Mouse (Mus musculus) gastrocnemius, postnatal 36 days (tissue): ENCODE data around the gene Map3k9. TPM values are rescaled to one million over a fixed set of nuclear protein-coding genes. Genes with fewer than 3 reads are reported as not detected.

Experiments used
- DNase-seq, 2 experiments: peaks; one replicate each; pipeline ENCODE4 v3.0.0; 2022
- intact Hi-C: fragments of 180-260 bp; cut with DNase I; formaldehyde crosslinking; loops from one replicate; pipeline ENCODE4 v1.15.1; 2025
- long read RNA-seq, 2 experiments: library from polyadenylated mRNA; stranded (forward); transcript quantifications; one replicate each; pipeline ENCODE4 v2.0.0; 2021
- total RNA-seq, 2 experiments: library from RNA; stranded (reverse); gene quantifications; 2 replicates each; pipeline ENCODE4 v1.2.3; 2021

The Map3k9 gene
- total RNA-seq = under 1 TPM; 0.07 to 0.10 TPM
- long read RNA-seq, experiment 1 = 0 reads
- long read RNA-seq, experiment 2 = 0 reads

DNA sequence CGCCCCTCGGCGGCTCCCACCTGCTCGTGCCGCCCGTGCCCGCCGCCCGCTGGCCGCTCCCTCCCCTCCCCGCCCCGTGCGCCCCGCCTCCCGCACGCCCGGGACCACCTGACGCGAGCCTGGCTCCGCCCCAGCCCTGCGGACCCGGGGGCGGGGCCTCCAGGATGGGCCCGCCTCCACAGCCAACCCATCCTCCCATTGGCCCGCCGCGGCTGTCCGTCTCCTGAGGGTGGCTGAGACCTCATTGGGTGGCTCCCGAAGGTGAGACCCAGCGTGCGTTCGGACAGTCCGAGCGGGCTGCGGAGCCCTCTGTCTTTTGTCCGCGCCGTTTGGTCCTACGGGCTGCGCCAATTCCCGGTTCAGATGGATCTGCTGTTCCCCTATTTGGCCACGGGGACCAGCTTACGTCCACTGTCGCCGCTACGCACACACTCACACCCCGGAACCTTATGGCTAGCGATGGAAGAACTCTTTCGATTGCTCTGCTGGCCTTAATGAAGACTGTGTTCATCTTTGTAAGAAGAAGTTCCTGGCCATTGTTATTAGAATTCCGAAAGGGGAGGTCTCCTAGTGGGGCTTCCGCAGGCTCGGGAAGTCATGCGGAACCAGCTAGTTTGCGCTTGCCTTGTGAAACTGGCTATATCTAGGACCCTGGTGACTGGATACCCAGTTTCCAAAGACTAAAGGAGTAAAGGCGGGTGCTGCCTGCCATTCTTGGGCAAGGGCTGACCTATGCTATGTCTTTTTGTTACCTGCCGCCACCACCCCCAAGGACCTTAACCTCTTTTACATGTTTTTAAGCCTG lies at the start of gene Map3k9:
Gene Map3k9 (minus strand): TSS at position 71 of the 805 bp plus-strand sequence.
- intact Hi-C loops = no loop called here
- DNase-seq = peak; percentile 77 to 78

- intact Hi-C loops = no loop called here
- DNase-seq = no peak
Measured at GRCm38 (mm10) chr12:81828355-81828754, 47.4 kb upstream of the Map3k9 start.

DNA sequence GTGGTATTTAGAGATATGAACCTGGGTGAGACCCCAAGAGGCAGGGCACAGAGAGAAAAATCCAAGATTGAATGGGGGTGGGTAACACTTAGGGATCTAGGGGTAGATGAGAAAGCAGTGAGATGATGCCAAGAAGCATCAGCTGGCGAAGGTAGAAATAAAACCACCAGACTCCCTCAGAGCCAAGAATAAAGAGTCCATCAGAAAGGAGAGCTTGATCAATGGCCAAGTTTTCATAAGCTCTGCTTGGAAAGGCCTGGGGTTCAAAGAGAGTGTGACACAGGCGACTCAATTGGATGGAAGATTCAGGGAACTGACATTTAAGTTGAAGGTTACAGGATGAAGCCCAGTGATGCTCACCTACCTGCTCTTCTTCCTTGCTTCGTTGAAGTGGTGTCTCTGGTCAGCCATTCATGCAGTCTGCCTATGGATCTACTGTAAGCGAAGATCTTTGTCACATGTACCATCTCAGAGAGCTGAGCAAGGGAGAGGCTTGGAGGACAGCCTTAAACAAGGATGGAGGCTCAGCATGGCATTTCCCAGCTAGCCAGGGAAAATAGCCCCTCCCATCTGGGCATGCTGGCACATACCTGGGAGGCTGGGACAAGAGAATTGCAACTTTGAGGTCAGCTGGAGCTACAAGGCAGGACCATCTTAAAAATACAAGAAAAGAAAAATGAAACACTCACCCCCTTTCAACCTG lies 42.0 kb upstream of the Map3k9 start:
- intact Hi-C loops = no loop called here
- DNase-seq = no peak

- DNase-seq = no peak
- intact Hi-C loops = no loop called here
Measured at GRCm38 (mm10) chr12:81822176-81822575, 41.2 kb upstream of the Map3k9 start.

GRCm38 (mm10) chr12:81820700-81821099 lies 39.7 kb upstream of the Map3k9 start:
- intact Hi-C loops = no loop called here
- no peak for DNase-seq

- DNase-seq = no peak
Measured at GRCm38 (mm10) chr12:81817126-81817505, 36.1 kb upstream of the Map3k9 start.

GRCm38 (mm10) chr12:81816330-81817125 lies 35.6 kb upstream of the Map3k9 start:
- no peak for DNase-seq
- intact Hi-C loops = no loop called here

More at GRCm38 (mm10) chr12:81817126-81817505, 36.1 kb upstream of the Map3k9 start:
- intact Hi-C loops = no loop called here

DNA sequence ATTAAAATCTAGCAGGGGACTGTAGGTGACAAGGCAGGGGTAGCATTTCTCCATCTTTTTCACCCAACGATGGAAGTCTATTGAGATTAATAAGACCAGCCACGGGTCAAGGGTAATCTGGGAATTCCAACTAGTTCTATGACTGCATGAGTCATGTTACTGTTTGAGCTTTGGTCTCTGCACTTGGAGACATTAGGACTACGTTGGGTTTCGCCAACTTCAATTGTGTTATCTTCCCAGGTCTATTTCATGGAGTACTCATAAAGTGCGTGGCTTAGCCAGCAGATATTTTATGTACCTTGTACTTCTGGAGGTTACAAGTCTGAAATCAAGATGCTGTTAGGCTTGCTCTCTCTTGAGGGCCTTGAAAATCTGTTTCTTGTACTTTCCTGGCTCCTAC lies 33.8 kb upstream of the Map3k9 start:
- intact Hi-C loops = no loop called here
- no peak for DNase-seq

- no peak for DNase-seq
- intact Hi-C loops = no loop called here
Measured at GRCm38 (mm10) chr12:81810417-81810816, 29.4 kb upstream of the Map3k9 start.

DNA sequence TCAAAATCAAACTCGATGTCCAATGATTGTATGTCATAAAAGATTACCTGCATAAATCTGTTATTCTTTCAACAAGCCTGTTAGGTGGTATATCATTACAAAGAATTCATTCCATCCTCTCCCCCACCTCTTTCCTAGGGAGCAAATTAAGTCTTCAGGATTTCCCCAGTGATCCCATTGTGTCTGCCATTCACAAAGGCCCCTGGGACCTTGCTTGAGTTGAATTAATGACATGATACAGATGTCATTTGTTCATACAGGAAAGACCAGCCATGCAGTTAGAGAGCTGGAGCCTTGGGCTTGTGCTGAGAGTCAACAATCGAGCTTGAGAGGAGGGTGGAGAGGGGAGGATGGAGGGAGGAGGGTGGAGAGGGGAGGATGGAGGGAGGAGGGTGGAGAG lies 27.6 kb upstream of the Map3k9 start:
- no peak for DNase-seq
- intact Hi-C loops = no loop called here

- DNase-seq = no peak
- intact Hi-C loops = no loop called here
Measured at GRCm38 (mm10) chr12:81807953-81808352, 27.0 kb upstream of the Map3k9 start.

- DNase-seq = no peak
- intact Hi-C loops = no loop called here
Measured at GRCm38 (mm10) chr12:81807529-81807837, 26.5 kb upstream of the Map3k9 start.

- intact Hi-C loops = no loop called here
- DNase-seq = no peak
Measured at GRCm38 (mm10) chr12:81806759-81807528, 26.0 kb upstream of the Map3k9 start.

- intact Hi-C loops = no loop called here
- DNase-seq = no peak
Measured at GRCm38 (mm10) chr12:81806114-81806513, 25.1 kb upstream of the Map3k9 start.

- intact Hi-C loops = no loop called here
- no peak for DNase-seq
Measured at GRCm38 (mm10) chr12:81803803-81804202, 22.8 kb upstream of the Map3k9 start.

DNA sequence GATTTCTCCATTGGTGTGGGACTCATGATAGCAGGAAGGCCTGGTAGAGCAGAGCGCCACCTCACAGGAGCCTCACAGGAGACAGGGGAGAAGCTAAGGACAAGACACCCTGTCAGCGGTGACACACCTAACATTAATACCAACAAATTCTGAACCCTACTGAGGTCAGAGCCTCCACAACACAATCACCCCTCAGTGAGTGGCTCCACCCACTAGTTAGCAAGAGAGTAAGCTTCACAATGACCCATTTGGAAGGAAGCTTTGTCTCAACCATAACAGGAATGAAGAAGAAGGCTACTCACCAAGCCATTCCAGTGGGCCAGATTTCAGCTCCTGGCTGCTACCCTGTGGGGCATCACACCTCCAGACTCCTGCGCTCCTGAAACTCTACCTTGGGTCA lies 22.0 kb upstream of the Map3k9 start:
- DNase-seq = no peak
- intact Hi-C loops = no loop called here

GRCm38 (mm10) chr12:81801134-81801533 lies 20.2 kb upstream of the Map3k9 start:
- intact Hi-C loops = no loop called here

DNA sequence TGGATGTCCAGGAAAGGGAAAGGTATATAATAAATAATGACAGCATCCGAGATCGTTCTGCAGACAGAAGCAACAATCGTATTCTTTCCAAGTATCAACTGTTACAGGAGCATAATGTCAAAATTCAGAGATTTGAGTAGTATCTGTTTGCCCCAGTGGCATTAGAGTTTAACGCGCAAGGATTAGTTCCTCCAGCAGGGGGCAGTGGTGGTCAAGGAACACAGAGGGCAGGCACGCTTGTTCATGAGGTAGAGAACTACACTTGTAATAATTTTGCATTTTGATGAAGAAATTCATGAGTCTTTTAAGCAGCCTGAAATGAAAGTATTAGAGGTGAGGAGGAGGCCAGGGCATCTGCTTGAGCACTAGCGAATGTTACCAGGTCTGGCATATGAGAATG lies 15.6 kb upstream of the Map3k9 start:
- intact Hi-C loops = loop anchor here (1.0 to 5.0 kb wide), 2 partner anchors 61 to 119 kb away; no protein-coding TSS in a partner anchor

More at GRCm38 (mm10) chr12:81801134-81801533, 20.2 kb upstream of the Map3k9 start:
- DNase-seq = no peak

GRCm38 (mm10) chr12:81792511-81793218 lies 11.7 kb upstream of the Map3k9 start:
- intact Hi-C loops = no loop called here

More for the DNA sequence above, 15.6 kb upstream of the Map3k9 start:
- DNase-seq = peak; percentile 51 to 78

DNA sequence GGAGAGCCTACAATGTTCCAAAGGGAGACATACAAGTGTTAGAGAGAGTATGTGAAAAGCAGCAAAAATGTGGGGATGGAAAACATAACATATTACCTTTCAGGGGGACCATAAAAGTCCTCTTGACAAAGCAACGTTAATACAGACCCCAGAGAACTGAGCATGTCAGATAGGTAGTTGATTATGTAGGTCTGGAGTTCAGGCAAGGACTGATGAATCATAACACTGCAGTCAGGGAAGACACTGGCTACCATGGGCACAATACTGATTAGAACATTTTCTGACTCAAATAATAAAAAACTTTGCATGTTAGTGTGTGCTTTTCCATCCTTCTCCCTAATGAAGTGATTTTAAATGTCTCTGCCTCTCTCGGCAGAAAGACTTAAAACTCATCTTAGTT lies 8.5 kb upstream of the Map3k9 start:
- intact Hi-C loops = loop anchor here (2.0 kb wide), 1 partner anchor 171 kb away; no protein-coding TSS in a partner anchor
- no peak for DNase-seq

More at GRCm38 (mm10) chr12:81792511-81793218, 11.7 kb upstream of the Map3k9 start:
- DNase-seq = no peak
